Mouse (Mus musculus): ENCODE measurements around the gene Cuedc2. TPM values are rescaled to one million over a fixed set of nuclear protein-coding genes. Genes with fewer than 3 reads are reported as not detected.

Cuedc2 gene
- total RNA-seq, 2 experiments from 2014 or later = 99.6 to 107 TPM

DNA sequence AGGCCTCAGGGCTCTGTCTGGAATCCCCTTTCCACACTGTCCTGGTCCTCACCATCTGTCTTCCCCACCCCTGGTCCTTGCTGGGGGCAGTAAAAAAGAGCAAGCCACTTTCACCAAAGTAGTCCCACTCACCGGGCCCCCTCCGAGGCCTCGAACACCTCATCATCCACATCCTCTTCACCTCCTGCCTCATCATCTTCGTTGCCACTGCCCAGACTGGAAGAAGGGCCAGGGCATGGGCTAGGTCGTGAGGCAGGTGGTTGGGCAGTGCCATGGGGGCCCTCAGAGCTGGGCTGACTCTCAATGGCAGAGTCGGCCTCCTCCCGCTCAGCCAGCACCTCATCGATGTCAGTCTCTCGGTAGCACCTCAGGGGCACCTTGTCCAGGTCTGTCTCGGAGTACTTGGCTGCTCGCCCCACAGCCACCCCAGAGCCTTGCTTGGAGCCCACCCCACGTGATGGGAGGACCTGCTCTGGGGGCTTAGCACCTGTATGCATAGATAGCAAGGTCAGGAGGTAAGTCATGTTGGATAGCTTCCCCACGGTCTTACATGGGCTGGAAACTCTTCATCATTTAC lies 15.4 kb downstream of the Cuedc2 start:
- intact Hi-C loops (cut with DNase I) = no loop called here
- DNase-seq = no peak

DNA sequence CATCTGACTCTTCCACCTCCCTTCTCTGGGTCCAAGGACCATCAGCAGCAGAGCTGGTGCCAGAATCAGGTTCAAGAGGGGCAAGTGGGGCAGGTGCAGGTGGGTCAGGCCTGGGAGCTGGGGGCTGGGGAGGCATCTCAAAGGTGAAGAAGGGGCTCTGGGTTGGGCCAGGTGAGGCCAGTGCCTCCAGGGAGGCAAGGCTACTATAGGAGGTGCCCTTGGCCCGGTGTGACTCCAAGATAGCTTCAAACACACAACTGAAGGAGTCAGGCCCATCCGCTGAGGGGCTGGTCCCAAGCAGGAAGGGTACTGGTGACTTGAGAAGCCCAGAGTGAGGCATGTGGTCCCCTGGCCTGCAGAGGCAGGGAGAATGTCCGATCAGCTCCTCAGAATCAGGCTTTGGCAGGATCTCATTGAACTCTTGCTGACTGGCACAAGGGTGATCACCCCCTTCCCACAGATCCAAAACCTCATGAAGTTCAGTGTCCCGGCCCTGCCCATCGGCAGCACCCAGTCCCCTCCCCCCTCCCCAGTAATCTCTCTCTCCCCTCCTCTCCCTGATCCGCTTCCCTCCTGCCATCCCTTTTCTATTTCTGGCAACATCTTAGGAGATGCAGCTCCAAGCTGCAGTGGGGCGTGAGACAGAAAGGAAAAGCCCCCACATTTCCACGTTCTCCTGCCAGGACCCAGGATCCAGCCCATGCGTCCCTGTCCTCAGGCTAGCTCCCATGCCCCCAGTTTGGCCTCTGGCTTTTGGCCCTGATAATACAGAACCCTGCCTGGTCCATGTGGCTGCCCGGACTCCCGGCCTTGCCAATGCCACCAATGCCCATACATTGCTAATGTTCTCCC lies 16.1 kb downstream of the Cuedc2 start:
- intact Hi-C loops (cut with DNase I) = no loop called here
- DNase-seq = no peak

DNA sequence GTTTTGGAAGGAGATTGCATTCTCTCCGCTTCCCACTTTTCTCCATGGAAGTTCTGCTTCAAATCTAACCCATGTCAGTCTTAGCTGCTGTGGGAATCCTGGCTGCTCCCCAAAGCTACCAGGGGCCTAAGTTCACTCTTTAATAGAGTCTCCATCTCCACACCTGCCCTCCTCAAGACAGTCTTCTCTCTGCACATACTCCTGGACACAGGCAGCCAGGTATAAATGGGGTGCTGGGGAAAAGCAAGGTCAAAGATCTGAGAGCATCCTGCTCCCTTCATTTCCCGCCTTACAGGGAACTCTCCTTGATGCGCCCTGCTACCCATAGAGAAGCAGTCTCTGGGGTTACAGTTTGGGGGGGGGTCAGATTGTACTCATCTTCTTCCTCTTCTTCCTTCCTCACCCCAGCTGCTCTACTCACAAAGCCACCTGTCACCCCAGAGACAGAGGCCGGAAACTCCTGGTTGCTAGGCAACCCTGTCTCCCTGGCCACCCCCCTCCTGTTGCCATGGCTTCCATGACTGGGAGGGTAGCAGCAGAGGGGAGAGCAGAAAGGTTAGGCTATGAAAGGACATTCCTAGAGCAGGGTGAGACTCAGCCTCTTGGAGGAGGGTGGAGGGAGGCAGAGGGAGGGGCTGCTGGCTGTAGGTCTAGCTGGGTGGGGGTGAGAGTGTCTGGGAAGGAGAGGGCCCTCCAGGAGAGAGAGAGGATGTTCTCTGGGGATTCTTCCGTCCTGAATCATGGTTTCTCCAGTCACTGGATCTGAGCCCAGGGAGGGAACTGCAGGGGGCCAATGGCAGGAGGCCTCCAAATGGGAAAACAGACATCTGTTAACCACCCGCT lies 17.2 kb downstream of the Cuedc2 start:
- intact Hi-C loops (cut with DNase I) = no loop called here
- no peak for DNase-seq

DNA sequence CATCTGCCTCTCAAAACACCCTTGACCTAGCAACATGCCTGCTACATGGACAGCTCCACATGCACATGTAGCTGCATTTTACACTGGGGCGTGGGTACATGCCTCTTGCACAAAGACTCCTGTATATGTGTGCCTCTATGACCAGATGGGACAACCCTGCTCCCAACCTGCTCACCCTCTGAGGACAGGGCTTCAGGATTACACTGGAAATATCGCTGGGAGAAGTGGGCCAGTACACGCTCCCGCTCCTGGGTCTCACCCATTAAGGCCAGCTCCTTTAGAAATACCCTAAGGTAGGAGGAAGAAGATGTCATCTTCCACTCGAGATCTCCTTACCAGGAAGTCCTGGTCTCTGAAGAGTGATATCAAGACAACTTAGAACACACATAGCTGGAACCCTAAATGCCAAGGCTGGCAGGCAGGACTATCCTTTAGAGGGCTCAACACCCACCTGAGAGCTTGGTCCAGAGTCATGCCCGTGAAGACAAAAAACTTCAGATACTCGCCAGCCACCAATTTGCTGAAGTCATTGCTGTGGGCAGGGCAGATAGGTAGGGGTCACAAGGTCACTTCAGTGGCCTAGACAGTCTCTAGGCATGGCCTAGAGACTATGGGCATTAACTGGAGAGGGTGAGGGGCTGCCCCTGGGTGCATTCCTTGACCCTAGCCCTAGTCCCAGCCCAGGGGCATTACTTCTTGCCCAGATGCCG lies 18.3 kb downstream of the Cuedc2 start:
- DNase-seq = no peak

DNA sequence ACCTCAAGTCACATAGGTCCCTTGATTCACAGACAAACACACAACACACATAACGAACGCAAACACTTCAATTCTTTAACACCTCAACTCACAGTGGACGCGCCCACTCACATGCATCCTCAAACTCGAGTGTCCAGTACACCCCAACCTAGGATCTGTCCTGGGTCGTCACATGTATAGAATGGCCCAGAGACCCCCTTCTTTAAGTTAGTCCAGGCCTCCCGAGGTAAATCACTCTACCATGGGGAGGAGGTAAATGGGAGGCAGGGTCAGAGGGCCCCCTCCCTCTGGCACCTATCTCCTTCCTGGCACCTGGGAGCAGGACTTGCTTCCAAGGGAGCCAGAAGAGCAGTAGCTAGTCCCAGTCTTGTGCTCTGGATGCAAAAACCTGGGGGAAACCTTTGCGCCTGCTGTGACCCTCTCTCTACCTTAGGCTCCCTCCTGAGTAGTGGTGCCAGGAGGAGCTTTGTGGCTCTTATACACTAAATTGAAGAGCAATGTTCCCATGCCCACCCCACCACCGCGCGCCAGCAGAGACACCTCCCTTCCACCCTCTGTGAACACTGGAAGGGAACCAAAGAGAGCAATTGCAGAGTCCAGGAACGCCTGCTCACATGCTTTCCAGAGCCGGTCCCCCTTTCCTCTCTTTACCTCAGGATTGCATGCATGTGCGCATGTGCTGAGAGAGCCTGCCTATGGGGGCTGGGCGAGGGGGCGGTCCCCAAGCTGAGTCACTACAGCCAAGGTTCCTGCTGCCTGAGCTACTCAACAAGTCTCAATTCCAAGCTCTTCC lies 19.7 kb downstream of the Cuedc2 start:
- peak; percentile 70 to 76 for DNase-seq
- intact Hi-C loops (cut with DNase I) = no loop called here

More for the DNA sequence above, 18.3 kb downstream of the Cuedc2 start:
- intact Hi-C loops (cut with DNase I) = no loop called here

DNA sequence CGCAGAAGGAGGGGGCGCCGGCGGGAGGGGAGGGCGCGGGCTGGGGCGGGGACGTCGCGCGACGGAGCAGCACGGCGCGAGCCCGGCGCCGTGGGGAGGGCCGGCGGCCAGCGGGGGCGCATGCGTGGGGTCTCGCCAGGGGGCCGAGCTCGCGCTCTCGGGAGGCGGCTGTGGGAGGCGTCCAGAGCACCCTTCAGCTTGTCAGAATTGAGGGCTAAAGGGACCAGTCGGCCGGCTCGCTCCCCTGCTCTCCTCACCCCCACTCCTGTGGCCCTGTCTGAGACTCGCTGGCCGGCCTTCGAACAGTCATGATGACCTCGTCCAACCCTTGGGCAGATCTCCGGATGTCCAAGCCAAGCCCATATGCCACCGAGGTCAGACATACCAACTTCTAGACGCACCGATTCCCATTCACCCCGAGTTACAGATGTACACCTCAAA lies 20.5 kb downstream of the Cuedc2 start:
- intact Hi-C loops (cut with DNase I) = no loop called here
- DNase-seq = peak; percentile 42 to 45

DNA sequence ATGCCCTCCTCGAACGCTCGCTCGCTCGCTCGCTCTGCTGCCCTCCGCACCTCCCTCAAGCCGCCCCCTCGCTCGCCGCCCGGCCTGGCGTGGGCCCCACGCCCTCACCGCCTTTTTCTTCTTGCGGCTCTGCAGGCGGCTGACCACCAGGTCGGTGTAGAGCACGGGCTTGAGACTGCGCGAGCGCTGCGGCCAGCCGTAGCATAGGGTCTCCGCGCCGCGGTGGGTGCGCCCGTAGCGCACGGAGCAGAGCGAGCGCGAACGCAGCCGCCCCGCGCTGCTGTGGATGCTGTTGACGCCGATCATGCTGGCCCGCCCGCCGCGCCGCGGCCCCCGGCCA lies 21.0 kb downstream of the Cuedc2 start:
- intact Hi-C loops (cut with DNase I) = no loop called here
- DNase-seq = no peak

DNA sequence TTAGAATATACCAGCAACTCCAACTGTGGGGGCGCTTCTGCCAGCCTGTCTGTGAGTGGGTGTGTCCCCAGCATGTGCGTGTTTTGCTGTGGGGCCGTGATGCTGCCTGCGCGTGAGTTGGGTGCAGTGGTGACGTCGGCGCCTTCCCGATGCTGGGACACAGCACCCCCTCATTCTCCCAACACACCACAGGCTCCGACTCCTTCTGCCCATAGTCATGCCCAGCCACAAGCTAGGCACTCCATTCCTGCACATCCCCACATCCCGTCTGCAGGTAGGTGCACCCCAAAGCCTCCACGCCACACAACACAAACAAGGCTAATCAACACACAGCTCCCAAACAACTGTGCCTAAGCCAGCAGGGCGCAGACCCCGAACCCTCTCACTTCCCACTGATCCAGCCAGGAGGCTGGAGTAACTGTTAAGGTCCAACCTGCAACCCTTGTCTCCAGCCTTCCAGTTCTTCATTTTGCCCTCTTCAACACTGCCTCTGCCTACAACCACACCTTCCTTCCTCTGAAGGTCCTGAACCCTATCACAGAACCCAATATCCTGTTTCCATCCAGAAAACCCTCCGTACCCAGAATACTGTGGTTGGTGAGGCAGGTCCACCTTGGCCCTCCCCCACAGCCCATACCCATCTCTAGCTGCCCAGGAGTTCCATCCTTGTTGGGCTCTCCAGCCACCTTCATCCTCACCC lies 21.5 kb downstream of the Cuedc2 start:
- intact Hi-C loops (cut with DNase I) = no loop called here
- peak in 1 of 2 experiments; percentile 7 for DNase-seq

DNA sequence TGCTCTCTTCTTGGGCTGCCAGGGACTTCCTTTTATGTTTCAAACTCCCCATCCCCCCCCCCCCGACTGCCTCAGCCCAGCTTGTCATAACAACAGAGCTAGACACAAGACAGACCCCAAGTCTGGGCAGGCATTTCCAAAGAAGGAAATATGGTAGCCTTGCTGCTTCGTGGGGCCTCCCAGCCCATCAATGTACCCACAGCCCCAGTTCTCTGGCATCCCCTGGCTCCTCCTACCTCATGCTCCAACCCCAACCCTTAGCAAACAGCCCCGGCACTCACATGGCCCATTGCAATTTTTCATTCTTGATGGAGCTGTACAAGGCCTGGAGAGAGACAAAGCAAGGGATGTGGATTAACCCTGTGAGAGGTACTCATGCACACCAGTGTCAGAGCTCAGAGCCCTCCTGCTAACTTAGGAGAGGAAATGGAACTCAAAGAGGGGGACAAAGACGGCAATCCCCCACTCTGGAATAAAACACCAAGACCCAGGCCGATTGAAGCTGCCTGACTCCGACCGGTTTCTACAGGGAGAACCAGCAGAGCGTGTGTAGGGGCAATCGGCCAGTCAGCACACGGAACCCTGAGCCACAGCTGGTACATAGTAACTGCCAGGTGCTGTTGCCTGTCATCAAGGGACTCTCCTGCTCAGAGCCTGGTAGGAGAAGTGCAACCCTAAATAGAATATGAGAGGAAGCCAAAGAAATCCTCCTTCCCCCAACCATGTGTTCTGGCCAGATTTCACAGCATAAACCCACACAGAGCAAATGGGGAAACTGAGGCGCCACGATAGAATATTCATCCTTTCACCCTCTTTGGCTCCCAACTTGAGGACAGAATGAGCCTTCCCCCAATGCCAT lies 22.5 kb downstream of the Cuedc2 start:
- intact Hi-C loops (cut with DNase I) = no loop called here
- DNase-seq = peak in 1 of 2 experiments; percentile 3

DNA sequence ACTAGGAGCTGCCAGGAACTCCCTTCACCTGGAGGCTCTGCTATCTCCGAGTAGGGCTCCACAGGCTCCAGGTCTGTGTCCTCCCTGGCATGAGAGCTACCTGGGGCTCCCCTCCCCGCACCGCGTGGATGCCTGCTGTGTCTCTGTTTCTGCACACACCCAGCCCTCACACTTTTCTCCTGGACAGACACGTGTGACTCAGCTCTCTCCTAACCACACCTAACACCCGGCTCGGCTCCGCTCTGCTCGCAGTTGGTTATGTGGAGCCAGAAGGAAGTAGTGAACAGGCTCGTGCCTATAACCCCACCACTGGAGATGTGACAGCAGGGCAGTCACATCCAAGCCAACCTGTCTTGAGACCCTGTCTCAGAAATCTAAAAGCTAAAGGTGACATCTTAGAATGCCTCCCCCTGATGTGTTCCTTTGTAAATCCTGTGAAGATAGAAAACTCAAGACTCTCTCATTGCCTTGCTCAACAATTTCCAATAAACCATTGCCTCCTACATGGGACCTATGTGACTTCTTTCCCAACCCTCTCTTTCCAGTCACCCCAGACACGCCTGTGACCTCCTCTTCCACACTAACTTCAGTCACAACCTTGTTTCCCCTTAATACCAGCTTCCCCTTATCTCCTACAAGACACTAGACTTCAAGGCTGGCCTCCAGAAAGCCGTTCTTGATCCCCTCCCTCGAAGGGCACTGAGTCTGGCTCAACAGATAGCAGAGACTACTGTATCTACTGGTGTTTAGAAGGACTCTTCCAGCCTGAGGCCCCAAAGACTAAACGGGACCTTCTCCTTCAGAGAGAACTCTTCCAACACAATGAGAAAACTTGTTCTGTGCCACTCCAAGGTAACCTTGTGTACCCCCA lies 23.4 kb downstream of the Cuedc2 start:
- DNase-seq = peak in 1 of 2 experiments; percentile 5
- intact Hi-C loops (cut with DNase I) = no loop called here

DNA sequence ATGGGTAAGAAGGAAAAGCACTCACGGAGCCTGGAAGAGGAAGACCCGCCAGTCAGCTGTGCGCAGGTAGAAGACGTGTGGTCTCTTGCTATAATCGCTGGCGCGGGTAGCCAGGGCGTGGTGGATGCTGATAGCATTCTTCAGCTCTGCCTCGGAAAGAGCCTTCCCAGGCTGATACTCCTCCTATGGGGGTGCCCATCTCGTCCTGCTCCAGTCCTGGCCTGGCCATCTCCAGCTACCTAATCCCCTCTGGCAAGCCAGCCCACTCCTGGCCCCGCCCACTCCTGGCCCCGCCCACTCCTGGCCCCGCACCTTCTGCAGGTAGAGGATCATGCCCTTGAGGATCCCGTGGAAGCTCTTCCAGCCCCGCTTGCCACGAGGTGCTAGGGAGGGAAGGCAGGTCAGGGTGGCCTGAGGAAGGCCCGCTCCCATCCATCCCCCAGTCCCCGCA lies 24.3 kb downstream of the Cuedc2 start:
- peak in 1 of 2 experiments; percentile 9 for DNase-seq
- intact Hi-C loops (cut with DNase I) = no loop called here

DNA sequence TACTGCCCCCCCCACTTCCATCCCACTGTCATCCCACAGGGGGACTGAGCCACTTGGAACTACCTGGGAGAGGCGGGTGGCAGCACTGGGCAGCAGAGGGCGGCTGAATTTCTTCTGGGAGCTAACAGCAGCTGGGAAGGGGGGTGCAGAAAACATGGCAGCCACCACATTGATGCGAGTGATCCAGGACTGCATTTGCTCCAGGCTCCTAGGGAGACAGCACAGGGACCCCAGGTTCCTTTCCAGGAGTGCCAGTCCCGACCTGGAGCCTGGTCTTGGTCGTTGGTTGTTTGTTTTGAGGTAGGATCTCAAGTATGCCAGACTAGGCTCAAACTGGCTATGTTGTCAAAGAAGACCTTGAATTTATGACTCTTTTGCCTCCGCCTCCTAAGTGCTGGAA lies 24.9 kb downstream of the Cuedc2 start:
- intact Hi-C loops (cut with DNase I) = no loop called here
- DNase-seq = peak in 1 of 2 experiments; percentile 1

DNA sequence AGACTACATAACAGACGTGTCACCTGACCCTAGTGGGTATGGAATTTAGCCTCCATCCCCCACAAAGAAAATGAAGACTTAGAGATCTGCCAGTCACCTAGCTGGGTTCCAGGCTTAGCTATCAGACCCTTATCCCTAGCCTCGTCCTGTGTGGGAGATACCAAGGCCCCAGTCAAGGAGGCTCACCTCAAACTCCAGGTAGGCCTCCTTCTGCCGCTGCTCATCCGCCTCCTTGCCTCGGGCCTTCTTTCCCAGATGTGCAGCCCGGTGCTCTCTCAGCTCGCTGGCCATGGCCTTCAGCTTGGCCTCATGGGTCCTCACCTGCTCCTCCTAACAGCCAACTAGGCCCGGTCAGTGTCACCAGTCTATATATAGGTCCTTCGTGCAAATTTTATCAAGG lies 25.4 kb downstream of the Cuedc2 start:
- peak in 1 of 2 experiments; percentile 2 for DNase-seq
- intact Hi-C loops (cut with DNase I) = no loop called here

DNA sequence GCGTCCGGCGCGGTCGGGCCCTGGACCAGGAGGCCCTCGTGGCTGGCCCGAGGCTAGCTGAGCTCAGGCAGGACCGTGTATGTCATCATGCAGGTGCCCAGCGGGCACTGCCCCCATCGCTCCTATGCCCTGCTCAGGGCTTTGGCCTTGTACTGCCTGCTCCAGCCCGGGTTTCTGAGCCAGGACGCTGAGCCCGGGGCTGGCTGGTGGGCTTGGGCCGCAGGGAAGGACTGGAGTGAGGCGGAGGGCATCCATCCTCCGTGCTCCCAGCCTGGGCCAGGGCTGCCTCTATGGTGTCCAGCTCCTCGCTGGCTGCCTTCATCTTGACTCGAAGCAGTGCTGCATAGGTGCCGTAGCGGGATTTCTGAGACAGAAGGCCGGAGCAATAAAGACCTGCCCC lies 25.9 kb downstream of the Cuedc2 start:
- intact Hi-C loops (cut with DNase I) = no loop called here
- peak in 1 of 2 experiments; percentile 1 for DNase-seq

DNA sequence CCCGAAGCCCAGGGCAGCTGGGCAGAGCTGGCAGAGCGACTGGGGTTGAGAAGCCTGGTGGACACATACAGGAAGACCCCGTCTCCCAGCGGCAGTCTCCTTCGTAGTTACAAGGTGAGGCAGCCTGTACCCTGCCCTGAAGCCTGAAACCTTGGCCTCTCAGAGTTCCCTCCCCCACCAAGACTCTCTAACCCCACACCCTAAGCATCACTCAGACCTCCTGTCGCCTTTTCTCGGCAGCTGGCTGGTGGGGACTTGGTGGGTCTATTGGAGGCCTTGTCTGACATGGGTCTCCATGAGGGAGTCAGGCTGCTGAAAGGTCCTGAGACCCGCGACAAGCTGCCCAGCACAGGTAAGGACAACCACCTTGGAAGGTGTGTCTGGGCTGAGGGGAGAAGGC lies 27.2 kb downstream of the Cuedc2 start:
- intact Hi-C loops (cut with DNase I) = no loop called here
- DNase-seq = peak in 1 of 2 experiments; percentile 1

DNA sequence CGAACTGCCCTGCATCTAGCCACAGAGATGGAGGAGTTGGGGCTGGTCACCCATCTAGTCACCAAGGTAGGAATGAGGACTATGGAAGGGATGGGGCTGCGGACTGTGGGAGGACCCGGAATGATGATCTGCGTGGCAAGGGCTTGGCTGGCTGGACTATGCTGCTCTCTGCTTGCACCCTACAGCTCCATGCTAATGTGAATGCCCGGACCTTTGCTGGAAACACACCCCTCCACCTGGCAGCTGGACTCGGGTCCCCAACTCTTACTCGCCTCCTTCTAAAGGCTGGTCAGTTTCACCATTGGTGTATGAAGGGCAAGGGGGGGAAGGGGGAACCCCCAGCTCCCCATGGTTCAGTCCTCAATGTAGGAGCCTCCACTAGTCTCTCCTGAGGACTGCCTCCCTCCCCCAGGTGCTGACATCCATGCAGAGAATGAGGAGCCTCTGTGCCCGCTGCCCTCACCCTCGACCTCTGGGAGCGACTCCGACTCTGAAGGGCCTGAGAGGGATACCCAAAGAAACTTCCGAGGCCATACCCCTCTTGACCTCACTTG lies 28.1 kb downstream of the Cuedc2 start:
- intact Hi-C loops (cut with DNase I) = no loop called here
- DNase-seq = no peak
